Mouse (Mus musculus): ENCODE results near the gene Tmem266. TPM values are rescaled to one million over a fixed set of nuclear protein-coding genes. Genes with fewer than 3 reads are reported as not detected.
A peak's percentile ranks its signal among the peaks of the same experiment; 100 is the strongest.

Gene Tmem266
- total and polyA plus RNA-seq, 2 experiments = 1.5 TPM

DNA sequence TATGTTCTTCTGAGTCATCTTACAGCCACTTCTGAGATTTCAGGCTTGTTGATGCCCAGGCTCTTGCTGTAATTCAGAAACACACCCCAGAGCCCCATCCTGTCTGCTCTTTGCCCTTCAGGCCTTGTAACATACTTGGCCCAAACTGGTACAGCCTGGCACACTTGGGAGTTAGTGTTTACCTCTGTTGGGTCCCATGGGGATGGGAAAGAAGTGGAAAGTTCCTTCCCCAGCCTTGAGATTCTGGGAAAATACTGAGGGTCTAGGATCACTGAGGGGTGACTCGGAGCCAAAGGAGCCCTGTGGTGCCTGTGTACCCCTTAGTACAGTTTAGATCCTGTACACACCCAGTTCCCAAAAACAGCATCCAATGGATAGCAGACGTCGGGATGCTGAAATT, 95.1 kb downstream of the Tmem266 start:
- H3K9ac ChIP-seq (ENCODE audit: low read depth, low read length) = no peak overlapping the region
- no peak overlapping the region for H3K27ac ChIP-seq (replicated peaks; ENCODE audit: insufficient read depth, low read depth, low read length)
- H3K4me3 ChIP-seq (ENCODE audit: insufficient read depth, low read depth, low read length) = no peak overlapping the region
- H3K79me2 ChIP-seq (ENCODE audit: control insufficient read depth, insufficient read depth, low read length) = no peaks in the 10 kb centered on the region
- WGBS = 98% methylated on average over 3 of the region's 3 CpGs
- no peaks in the 10 kb centered on the region for H3K4me1 ChIP-seq (ENCODE audit: control insufficient read depth, insufficient read depth, low read length)
- TF ChIP-seq CTCF (IDR thresholded peaks at IDR 0.05; ENCODE audit: low read depth, low read length) = no peak
- no peak for TF ChIP-seq POLR2A (IDR thresholded peaks at IDR 0.05; ENCODE audit: extremely low read depth, insufficient read depth, low read length)
- H3K27me3 ChIP-seq (ENCODE audit: control insufficient read depth, insufficient read depth, low read length) = no peaks in the 10 kb centered on the region
- DNase-seq (ENCODE audit: extremely low read depth, low read depth, low spot score) = peak; percentile 14
- H3K36me3 ChIP-seq (ENCODE audit: control insufficient read depth, insufficient read depth, low read length) = no peaks in the 10 kb centered on the region

DNA sequence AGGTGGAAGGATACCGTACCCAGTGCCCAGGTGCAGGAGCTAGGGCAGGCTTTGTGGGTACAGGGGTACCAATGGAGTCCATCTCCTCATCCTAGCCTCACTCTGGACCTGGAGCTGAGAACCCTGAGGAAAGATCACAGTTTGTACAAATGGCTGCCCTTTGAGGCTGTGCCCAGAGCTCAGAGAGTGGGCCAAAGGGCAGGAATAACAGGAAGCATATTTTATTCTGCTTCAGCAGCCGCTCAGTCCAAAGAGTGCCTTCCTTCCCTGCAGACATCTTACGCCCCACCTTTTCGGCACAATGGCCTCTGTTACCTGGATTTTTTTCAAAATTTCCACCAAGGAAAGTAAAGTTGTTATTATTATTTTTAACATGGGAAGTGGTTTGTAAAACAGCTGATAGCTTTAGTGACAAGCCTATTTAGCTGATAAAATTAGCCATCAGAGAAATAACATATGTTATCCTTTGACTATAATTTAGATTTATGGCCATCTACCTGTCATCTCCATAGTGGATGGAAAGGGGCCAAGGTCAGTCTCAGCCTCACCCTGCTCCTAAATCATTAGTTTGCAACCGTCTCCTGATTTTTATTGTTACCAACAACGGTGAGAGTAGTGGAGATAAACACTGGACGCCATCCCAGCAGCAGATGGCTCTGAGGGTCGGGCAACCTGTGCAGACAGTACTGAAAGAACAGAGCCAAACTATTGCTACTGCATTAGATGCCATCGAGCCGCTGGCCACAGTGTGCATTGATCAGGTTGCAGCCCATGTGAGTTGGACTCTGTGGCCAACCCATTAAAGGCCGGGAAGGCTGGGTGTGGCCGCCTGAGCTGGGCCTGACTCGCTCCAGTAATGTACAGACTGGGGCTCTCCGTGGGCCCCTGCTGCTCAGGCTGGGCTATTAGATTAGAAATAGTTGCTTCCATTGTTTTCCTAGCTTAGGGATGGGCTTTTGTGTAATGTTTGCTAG, 97.0 kb downstream of the Tmem266 start:
- WGBS = 67% methylated on average over 14 of the region's 14 CpGs
- Histone ChIP-seq H3K9ac (ENCODE audit: low read depth, low read length) (no peak overlapping the region), H3K4me3 (ENCODE audit: insufficient read depth, low read depth, low read length) (no peak overlapping the region), H3K27me3 (ENCODE audit: control insufficient read depth, insufficient read depth, low read length) (no peaks in the 10 kb centered on the region), H3K36me3 (ENCODE audit: control insufficient read depth, insufficient read depth, low read length) (no peaks in the 10 kb centered on the region), H3K27ac (replicated peaks; ENCODE audit: insufficient read depth, low read depth, low read length) (no peak overlapping the region), H3K4me1 (ENCODE audit: control insufficient read depth, insufficient read depth, low read length) (no peaks in the 10 kb centered on the region), H3K79me2 (ENCODE audit: control insufficient read depth, insufficient read depth, low read length) (no peaks in the 10 kb centered on the region)
- TF ChIP-seq POLR2A (IDR thresholded peaks at IDR 0.05; ENCODE audit: extremely low read depth, insufficient read depth, low read length) (no peak), CTCF (IDR thresholded peaks at IDR 0.05; ENCODE audit: low read depth, low read length) (no peak)
- DNase-seq (ENCODE audit: extremely low read depth, low read depth, low spot score) = peak; percentile 5

DNA sequence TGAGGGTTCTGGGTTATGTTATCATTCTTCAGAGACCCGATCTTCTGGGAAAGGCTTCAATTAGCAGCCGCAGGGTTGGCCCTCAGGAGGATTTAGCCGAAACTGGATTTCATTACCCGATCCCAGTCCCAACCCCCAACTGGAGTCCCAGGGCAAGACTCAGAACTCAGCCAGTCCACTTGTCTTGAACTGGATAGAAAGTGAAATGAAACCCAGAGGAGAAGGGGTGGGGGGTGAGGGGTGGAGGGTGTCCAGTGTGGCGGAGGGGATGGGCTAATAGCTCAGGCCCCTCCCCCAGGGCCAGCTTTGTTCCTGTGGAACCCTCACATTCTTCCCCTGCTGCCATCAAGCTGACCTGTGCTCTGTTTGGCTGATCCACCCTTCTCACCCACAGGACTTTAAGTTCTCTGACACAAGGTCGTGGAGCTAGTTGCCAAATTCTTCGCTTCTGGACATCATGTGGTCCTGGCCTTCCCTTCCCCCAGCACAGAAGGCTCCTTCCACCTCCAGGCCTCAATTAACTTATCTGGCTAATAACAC, 98.6 kb downstream of the Tmem266 start:
- Histone ChIP-seq H3K27me3 (ENCODE audit: control insufficient read depth, insufficient read depth, low read length) (no peaks in the 10 kb centered on the region), H3K27ac (replicated peaks; ENCODE audit: insufficient read depth, low read depth, low read length) (no peak overlapping the region), H3K4me1 (ENCODE audit: control insufficient read depth, insufficient read depth, low read length) (peaks cover 2% of the 10 kb centered on the region; the same call in 1 of the 2 replicates), H3K4me3 (ENCODE audit: insufficient read depth, low read depth, low read length) (no peak overlapping the region), H3K9ac (ENCODE audit: low read depth, low read length) (no peak overlapping the region), H3K36me3 (ENCODE audit: control insufficient read depth, insufficient read depth, low read length) (no peaks in the 10 kb centered on the region), H3K79me2 (ENCODE audit: control insufficient read depth, insufficient read depth, low read length) (no peaks in the 10 kb centered on the region)
- WGBS = 73% methylated on average over 7 of the region's 7 CpGs
- DNase-seq (ENCODE audit: extremely low read depth, low read depth, low spot score) = no peak
- TF ChIP-seq CTCF (IDR thresholded peaks at IDR 0.05; ENCODE audit: low read depth, low read length) = no peak

DNA sequence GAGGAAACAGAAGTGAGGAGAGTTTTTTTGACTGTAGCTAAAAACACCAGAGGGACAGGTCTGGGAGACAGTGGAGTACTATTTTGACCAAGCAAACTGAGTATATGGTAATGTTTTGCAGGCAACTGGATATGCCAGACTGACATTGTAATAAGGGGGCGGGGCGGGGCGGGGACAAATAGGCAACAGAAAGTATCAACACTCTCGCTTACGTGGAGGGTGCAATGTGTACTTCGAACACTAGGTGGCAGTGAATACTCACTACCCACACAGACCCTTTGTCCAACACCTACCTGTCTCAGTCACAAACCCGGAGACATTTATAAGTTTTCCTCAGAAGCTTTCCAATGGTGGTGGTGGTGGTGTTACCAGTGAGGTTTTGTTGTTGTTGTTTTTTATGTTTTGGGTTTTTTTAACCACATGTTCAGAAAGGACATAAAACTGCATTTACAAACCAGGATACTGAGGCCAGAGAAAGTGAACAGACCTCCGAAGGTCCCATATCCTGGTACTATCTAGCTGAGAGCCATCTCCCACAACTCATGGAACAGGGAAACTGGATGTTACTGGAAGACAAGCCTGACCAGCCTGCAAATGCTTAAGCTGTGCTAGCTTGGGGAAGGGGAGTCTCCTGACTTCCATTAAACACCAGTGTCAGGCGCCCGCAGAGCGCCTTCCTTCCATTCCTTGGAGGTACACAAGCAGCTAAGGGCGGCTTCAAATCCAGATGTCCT, 102.7 kb downstream of the Tmem266 start:
- Histone ChIP-seq H3K9ac (ENCODE audit: low read depth, low read length) (no peak overlapping the region), H3K4me3 (ENCODE audit: insufficient read depth, low read depth, low read length) (no peak overlapping the region)

DNA sequence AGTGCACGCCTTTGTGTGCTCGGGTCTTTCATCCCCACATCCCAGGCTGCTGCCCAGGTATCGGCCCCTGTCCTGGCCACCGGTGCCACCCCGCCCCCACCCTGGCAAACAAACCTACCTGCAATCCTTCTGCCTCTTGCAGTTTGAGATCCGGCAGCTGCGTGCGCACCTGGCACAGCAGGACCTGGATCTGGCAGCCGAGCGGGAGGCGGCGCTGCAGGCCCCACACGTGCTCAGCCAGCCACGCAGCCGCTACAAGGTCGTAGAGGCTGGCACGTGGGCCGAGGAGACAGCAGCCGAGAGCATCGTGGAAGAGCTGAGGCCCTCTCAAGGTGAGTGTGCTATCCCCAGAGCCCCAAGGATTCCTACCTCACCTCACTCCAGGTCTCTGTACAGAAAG, 103.4 kb downstream of the Tmem266 start:
- Histone ChIP-seq H3K79me2 (ENCODE audit: control insufficient read depth, insufficient read depth, low read length) (no peaks in the 10 kb centered on the region), H3K9ac (ENCODE audit: low read depth, low read length) (no peak overlapping the region), H3K27me3 (ENCODE audit: control insufficient read depth, insufficient read depth, low read length) (no peaks in the 10 kb centered on the region), H3K4me1 (ENCODE audit: control insufficient read depth, insufficient read depth, low read length) (peaks cover 3% of the 10 kb centered on the region; the same call in 1 of the 2 replicates), H3K4me3 (ENCODE audit: insufficient read depth, low read depth, low read length) (peak overlapping the region; percentile 21; the same call in 1 of the 2 replicates), H3K36me3 (ENCODE audit: control insufficient read depth, insufficient read depth, low read length) (no peaks in the 10 kb centered on the region), H3K27ac (replicated peaks; ENCODE audit: insufficient read depth, low read depth, low read length) (no peak overlapping the region)
- peak; percentile 73 for DNase-seq (ENCODE audit: extremely low read depth, low read depth, low spot score)
- no peak for TF ChIP-seq POLR2A (IDR thresholded peaks at IDR 0.05; ENCODE audit: extremely low read depth, insufficient read depth, low read length)
- TF ChIP-seq CTCF (IDR thresholded peaks at IDR 0.05; ENCODE audit: low read depth, low read length) = 0 out of 2 replicates have a peak, but pooled peaks have one; percentile 7
- 19% methylated on average over 20 of the region's 20 CpGs for WGBS

More for the DNA sequence above, 102.7 kb downstream of the Tmem266 start:
- WGBS = 32% methylated on average over 12 of the region's 12 CpGs
- Histone ChIP-seq H3K36me3 (ENCODE audit: control insufficient read depth, insufficient read depth, low read length) (no peaks in the 10 kb centered on the region), H3K4me1 (ENCODE audit: control insufficient read depth, insufficient read depth, low read length) (peaks cover 3% of the 10 kb centered on the region; the same call in 1 of the 2 replicates), H3K27me3 (ENCODE audit: control insufficient read depth, insufficient read depth, low read length) (no peaks in the 10 kb centered on the region), H3K79me2 (ENCODE audit: control insufficient read depth, insufficient read depth, low read length) (no peaks in the 10 kb centered on the region), H3K27ac (replicated peaks; ENCODE audit: insufficient read depth, low read depth, low read length) (no peak overlapping the region)
- TF ChIP-seq POLR2A (IDR thresholded peaks at IDR 0.05; ENCODE audit: extremely low read depth, insufficient read depth, low read length) = no peak
- peak; percentile 60 for TF ChIP-seq CTCF (IDR thresholded peaks at IDR 0.05; ENCODE audit: low read depth, low read length)
- peak; percentile 83 for DNase-seq (ENCODE audit: extremely low read depth, low read depth, low spot score)
